Mouse (Mus musculus): ENCODE measurements around the gene Prame. TPM values are rescaled to one million over a fixed set of nuclear protein-coding genes. Genes with fewer than 3 reads are reported as not detected.

Gene Prame
- total RNA-seq (2015) (not detected in 2 replicates), total RNA-seq (2017) (not detected in 2 replicates)

- ATAC-seq (ENCODE audit: poor library complexity, severe bottlenecking) = no peak
Observed at GRCm38 (mm10) chrX:135627605-135628004, at the start of gene Prame. TSS of gene Prame (minus strand) at chrX:135627705.

DNA sequence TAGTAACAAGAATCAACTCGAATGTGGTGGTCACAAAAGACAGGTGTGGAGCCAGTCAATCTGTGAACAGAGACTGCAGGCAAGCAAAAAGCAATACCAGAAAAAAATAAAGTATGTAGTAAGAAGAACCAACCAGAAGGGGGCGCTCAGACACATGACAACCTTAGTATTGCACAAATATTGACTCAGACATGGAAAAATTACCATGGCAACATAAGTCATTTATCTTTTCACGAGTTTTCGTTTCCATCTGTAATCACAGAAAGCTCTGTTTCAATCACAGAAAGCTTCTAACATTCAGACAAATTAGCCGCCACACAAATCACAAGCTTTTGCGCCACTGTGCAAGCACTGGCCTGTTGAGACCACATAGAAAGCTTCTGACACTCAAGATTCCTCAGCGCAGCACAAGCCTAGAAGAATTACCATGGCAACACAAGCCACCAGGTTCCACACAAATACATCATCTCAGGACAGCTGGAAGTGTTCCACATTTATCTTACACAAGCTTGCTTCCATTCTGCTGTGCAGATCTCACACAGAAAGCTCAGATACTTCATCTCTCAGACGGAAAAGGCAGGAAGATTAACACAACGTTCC is 24.8 kb upstream of the Prame start:
- no peak for ATAC-seq (ENCODE audit: poor library complexity, severe bottlenecking)

DNA sequence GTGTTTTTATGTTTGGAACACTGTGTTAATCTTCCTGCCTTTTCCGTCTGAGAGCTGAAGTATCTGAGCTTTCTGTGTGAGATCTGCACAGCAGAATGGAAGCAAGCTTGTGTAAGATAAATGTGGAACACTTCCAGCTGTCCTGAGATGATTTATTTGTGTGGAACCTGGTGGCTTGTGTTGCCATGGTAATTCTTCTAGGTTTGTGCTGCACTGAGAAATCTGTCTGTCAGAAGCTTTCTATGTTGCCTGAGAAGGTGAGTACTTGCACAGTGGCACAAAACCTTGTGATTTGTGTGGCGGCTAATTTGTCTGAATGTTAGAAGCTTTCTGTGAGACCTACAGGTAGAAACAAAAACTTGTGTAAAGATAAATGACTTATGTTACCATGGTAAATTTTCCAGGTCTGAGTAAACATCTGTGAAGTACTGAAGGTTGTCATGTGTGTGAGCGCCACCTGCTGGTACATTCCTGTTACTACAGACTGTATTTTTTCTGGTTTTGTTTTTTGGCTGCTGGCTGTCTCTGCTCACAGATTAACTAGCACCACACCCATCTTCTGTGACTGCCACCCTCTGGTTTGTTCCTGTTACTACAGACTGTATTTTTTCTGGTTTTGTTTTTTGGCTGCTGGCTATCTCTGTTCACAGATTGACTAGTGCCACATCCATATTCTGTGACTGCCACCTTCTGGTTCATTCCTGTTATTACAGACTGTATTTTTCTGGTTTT is 26.0 kb downstream of the Prame start:
- peak; percentile 91 for ATAC-seq (ENCODE audit: poor library complexity, severe bottlenecking)

- ATAC-seq (ENCODE audit: poor library complexity, severe bottlenecking) = 0 out of 2 replicates have a peak, but pooled peaks have one; percentile 32
Observed at GRCm38 (mm10) chrX:135598677-135599076, 28.8 kb downstream of the Prame start, which contains the start of gene Nxf7. TSS of gene Nxf7 (minus strand) at chrX:135598777.

DNA sequence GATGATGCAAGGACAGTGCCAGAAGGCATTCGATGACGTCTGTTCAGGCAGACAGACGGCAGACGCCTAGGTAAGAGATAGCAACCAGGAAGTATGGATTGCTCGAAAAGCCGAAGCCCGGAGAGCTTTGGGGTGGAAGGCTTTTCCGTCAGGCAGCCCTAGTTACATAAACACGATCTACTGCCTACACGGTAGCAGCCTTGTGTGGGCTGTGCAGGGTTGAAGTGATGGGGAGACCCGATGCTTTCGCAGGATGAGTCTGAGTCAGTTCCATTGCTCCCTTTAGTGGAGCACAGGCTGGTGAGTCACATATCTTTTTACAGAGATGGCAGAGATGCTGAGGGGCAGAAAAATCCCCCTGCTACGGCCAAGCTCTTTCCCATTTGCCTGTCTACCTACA is 29.4 kb downstream of the Prame start:
- no peak for ATAC-seq (ENCODE audit: poor library complexity, severe bottlenecking)

DNA sequence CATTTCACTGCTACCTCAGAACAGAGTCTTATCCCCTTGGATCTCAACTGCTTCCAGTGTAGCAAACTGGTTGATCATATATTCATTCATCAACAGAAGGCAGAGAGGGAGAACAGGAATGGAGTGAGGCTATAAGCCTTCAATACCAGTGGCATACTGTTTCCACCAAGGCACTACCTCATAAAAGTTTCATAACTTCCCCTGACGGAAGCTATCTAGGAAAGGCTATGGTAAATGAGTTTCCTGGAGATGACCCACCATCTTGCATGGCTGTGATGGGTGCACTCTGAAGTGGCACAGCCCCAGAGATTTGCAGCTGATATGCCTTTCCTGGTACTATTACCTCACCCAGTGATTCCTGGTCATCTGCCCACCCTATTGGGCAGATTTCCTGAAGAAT is 51.1 kb downstream of the Prame start:
- no peak for ATAC-seq (ENCODE audit: poor library complexity, severe bottlenecking)

- peak; percentile 51 for ATAC-seq (ENCODE audit: poor library complexity, severe bottlenecking)
Observed at GRCm38 (mm10) chrX:135574958-135575628, 52.4 kb downstream of the Prame start.

GRCm38 (mm10) chrX:135574261-135574957 is 53.1 kb downstream of the Prame start:
- ATAC-seq (ENCODE audit: poor library complexity, severe bottlenecking) = 0 out of 2 replicates have a peak, but pooled peaks have one; percentile 10

- ATAC-seq (ENCODE audit: poor library complexity, severe bottlenecking) = peak; percentile 96
Observed at GRCm38 (mm10) chrX:135569467-135569866, 58.0 kb downstream of the Prame start.

GRCm38 (mm10) chrX:135564934-135565333 is 62.6 kb downstream of the Prame start:
- peak; percentile 69; the same call in 1 of the 2 replicates for ATAC-seq (ENCODE audit: poor library complexity, severe bottlenecking)

Other genes starting within 250 kb of the Prame start
- gene Gm7903, start 193.9 kb downstream of the Prame start, total RNA-seq (2015) = not detected in 2 replicates
- gene Gm7903, start 193.9 kb downstream of the Prame start, total RNA-seq (2017) = 0.45 TPM in 1 of 2 replicates, not detected in the other
- gene AV320801, start 133.1 kb downstream of the Prame start, total RNA-seq (2015) = not detected in 2 replicates
- not detected in 2 replicates for gene AV320801, start 133.1 kb downstream of the Prame start, total RNA-seq (2017)
- 0.23 and 0.51 TPM in 2 replicates for gene Nxf7, start 28.9 kb downstream of the Prame start, total RNA-seq (2015)
- not detected in 2 replicates for gene Nxf7, start 28.9 kb downstream of the Prame start, total RNA-seq (2017)
- not detected in 2 replicates for gene Tcp11x2, start 66.1 kb upstream of the Prame start, total RNA-seq (2015)
- gene Tcp11x2, start 66.1 kb upstream of the Prame start, total RNA-seq (2017) = not detected in 2 replicates
- not detected in 2 replicates for gene Tmsb15a, start 97.6 kb upstream of the Prame start, total RNA-seq (2015)
- not detected in 2 replicates for gene Tmsb15a, start 97.6 kb upstream of the Prame start, total RNA-seq (2017)
- 7.8 and 9.6 TPM in 2 replicates for gene Armcx5, start 115.0 kb upstream of the Prame start, total RNA-seq (2015)
- 6.6 and 9.1 TPM in 2 replicates for gene Armcx5, start 115.0 kb upstream of the Prame start, total RNA-seq (2017)
- 11.6 and 14.6 TPM in 2 replicates for gene Gprasp1, start 115.0 kb upstream of the Prame start, total RNA-seq (2015)
- 20.4 and 23.1 TPM in 2 replicates for gene Gprasp1, start 115.0 kb upstream of the Prame start, total RNA-seq (2017)
- 4.1 and 5.0 TPM in 2 replicates for gene Bhlhb9, start 169.9 kb upstream of the Prame start, total RNA-seq (2015)
- gene Bhlhb9, start 169.9 kb upstream of the Prame start, total RNA-seq (2017) = 3.9 and 4.5 TPM in 2 replicates
- gene Gprasp2, start 211.3 kb upstream of the Prame start, total RNA-seq (2015) = not detected in 2 replicates
- 0.07 TPM in 1 of 2 replicates, not detected in the other for gene Gprasp2, start 211.3 kb upstream of the Prame start, total RNA-seq (2017)

Data from megakaryocyte, adult 5-6 weeks (primary cell).